Mouse (Mus musculus) spleen, adult 2 months (tissue): ENCODE data around the gene Eloa.

ENCODE experiments used
- CTCF ChIP-seq: fragments of 200-500 bp; IDR thresholded peaks from 2 replicates; pipeline ENCODE4 v1.5.1; 2011; ENCODE audit warnings: mild to moderate bottlenecking, inconsistent platforms; ENCODE audit not compliant: insufficient read depth, insufficient read length, insufficient replicate concordance; ENCODE audit errors: extremely low read depth
- POLR2A ChIP-seq: fragments of 200-500 bp; IDR thresholded peaks from 2 replicates; pipeline ENCODE4 v1.6.1; 2011; ENCODE audit warnings: low read depth, low read length, inconsistent platforms

DNA sequence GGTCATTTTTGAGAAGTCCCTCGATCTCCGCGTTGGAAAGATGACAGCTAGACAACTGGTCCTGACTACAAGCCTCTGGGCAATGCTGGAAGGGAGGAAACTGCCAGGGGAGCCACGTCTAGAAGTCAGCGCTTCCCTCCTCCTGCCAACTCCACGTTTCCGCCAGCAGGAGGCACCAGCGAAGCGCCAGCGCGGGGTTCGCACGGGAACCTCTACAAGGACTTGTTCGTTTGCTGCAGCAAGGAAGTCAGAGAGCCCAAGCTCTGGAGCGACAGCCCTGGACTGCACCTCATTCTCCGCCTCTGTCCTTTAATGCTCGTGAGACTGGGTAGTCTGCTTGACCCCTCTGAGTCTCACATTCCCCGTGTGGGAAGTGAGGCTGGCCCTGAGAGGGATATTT, 48.4 kb upstream of the Eloa start:
- no peak for TF ChIP-seq POLR2A
- TF ChIP-seq CTCF = peak; percentile 99
